Mouse (Mus musculus): ENCODE data around the gene Nodal.
A peak's percentile ranks its signal among the peaks of the same experiment; 100 is the strongest.

Nodal gene

GRCm38 (mm10) chr10:61417672-61418071, at the start of gene Nodal:
TSS of gene Nodal (plus strand) at chr10:61417972.
- no peak for DNase-seq (ENCODE audit: low spot score)

- no peak for DNase-seq (ENCODE audit: low spot score)
Observed at GRCm38 (mm10) chr10:61369755-61370154, 48.0 kb upstream of the Nodal start.

- peak; percentile 66 for DNase-seq (ENCODE audit: low spot score)
Observed at GRCm38 (mm10) chr10:61370273-61370979, 47.3 kb upstream of the Nodal start.

- no peak for DNase-seq (ENCODE audit: low spot score)
Observed at GRCm38 (mm10) chr10:61371884-61372584, 45.7 kb upstream of the Nodal start.

GRCm38 (mm10) chr10:61372585-61372923, 45.2 kb upstream of the Nodal start:
- DNase-seq (ENCODE audit: low spot score): no peak

- DNase-seq (ENCODE audit: low spot score): no peak
Observed at GRCm38 (mm10) chr10:61374076-61374475, 43.7 kb upstream of the Nodal start.

GRCm38 (mm10) chr10:61374771-61375481, 42.8 kb upstream of the Nodal start:
- no peak for DNase-seq (ENCODE audit: low spot score)

GRCm38 (mm10) chr10:61378050-61378449, 39.7 kb upstream of the Nodal start:
- peak; percentile 59 for DNase-seq (ENCODE audit: low spot score)

GRCm38 (mm10) chr10:61378698-61379097, 39.1 kb upstream of the Nodal start:
- DNase-seq (ENCODE audit: low spot score): no peak

GRCm38 (mm10) chr10:61379340-61380040, 38.3 kb upstream of the Nodal start:
- no peak for DNase-seq (ENCODE audit: low spot score)

- DNase-seq (ENCODE audit: low spot score): no peak
Observed at GRCm38 (mm10) chr10:61380186-61380585, 37.6 kb upstream of the Nodal start.

GRCm38 (mm10) chr10:61381823-61382222, 35.9 kb upstream of the Nodal start:
- DNase-seq (ENCODE audit: low spot score): no peak

GRCm38 (mm10) chr10:61382281-61382731, 35.5 kb upstream of the Nodal start:
- DNase-seq (ENCODE audit: low spot score): peak; percentile 67

- DNase-seq (ENCODE audit: low spot score): peak; percentile 64
Observed at GRCm38 (mm10) chr10:61383021-61383714, 34.6 kb upstream of the Nodal start, which contains the start of gene Pald1. TSS of gene Pald1 (minus strand) at chr10:61383530.

- DNase-seq (ENCODE audit: low spot score): no peak
Observed at GRCm38 (mm10) chr10:61383715-61384047, 34.1 kb upstream of the Nodal start.

- no peak for DNase-seq (ENCODE audit: low spot score)
Observed at GRCm38 (mm10) chr10:61385174-61385573, 32.6 kb upstream of the Nodal start.

GRCm38 (mm10) chr10:61386284-61386683, 31.5 kb upstream of the Nodal start:
- DNase-seq (ENCODE audit: low spot score): no peak

- DNase-seq (ENCODE audit: low spot score): no peak
Observed at GRCm38 (mm10) chr10:61389020-61389419, 28.8 kb upstream of the Nodal start.

- DNase-seq (ENCODE audit: low spot score): peak; percentile 40
Observed at GRCm38 (mm10) chr10:61390148-61390547, 27.6 kb upstream of the Nodal start.

GRCm38 (mm10) chr10:61392584-61392983, 25.2 kb upstream of the Nodal start:
- DNase-seq (ENCODE audit: low spot score): no peak

GRCm38 (mm10) chr10:61394476-61395136, 23.2 kb upstream of the Nodal start:
- no peak for DNase-seq (ENCODE audit: low spot score)
